Mouse (Mus musculus): ENCODE data around the gene Actn1. TPM values are rescaled to one million over a fixed set of nuclear protein-coding genes. Genes with fewer than 3 reads are reported as not detected.
A peak's percentile ranks its signal among the peaks of the same experiment; 100 is the strongest.

Actn1 gene
- polyA plus RNA-seq, 1 experiment from 2014 or later, result 7.3 TPM

GRCm38 (mm10) chr12:80168178-80168686 is 91.9 kb downstream of the Actn1 start:
- Histone ChIP-seq H3K27ac (0 out of 2 replicates have a peak overlapping the region, but pooled peaks have one; percentile 47), H3K36me3 (peaks cover 19% of the 10 kb centered on the region; the same call in 1 of the 2 replicates), H3K9me3 (replicated peaks) (no peaks in the 10 kb centered on the region), H3K9ac (peak overlapping the region; percentile 60), H3K4me3 (replicated peaks) (peak overlapping the region; percentile 66), H3K4me2 (peak overlapping the region; percentile 58), H3K4me1 (replicated peaks) (0 out of 2 replicates have a peak, but pooled peaks cover 3% of the 10 kb centered on the region), H3K27me3 (no peaks in the 10 kb centered on the region)
- WGBS (ENCODE audit: insufficient replicate concordance), result 30% methylated on average over 35 of the region's 35 CpGs
- ATAC-seq (ENCODE audit: low read depth) (peak; percentile 77), DNase-seq (peak; percentile 69)

GRCm38 (mm10) chr12:80167321-80167720 is 92.8 kb downstream of the Actn1 start:
- Histone ChIP-seq H3K4me2 (no peak overlapping the region), H3K4me3 (replicated peaks) (no peak overlapping the region), H3K27ac (no peak overlapping the region), H3K9ac (no peak overlapping the region), H3K9me3 (replicated peaks) (no peaks in the 10 kb centered on the region), H3K36me3 (peaks cover 13% of the 10 kb centered on the region; the same call in 1 of the 2 replicates), H3K27me3 (no peaks in the 10 kb centered on the region), H3K4me1 (replicated peaks) (0 out of 2 replicates have a peak, but pooled peaks cover 3% of the 10 kb centered on the region)
- no peak for DNase-seq
- ATAC-seq (ENCODE audit: low read depth), result no peak
- 86% methylated on average over 3 of the region's 3 CpGs for WGBS (ENCODE audit: insufficient replicate concordance)

- ATAC-seq (ENCODE audit: low read depth), result no peak
- 85% methylated on average over 4 of the region's 4 CpGs for whole genome bisulfite sequencing (ENCODE audit: insufficient replicate concordance)
Observed at GRCm38 (mm10) chr12:80166651-80167050, 93.5 kb downstream of the Actn1 start.

GRCm38 (mm10) chr12:80164526-80164925 is 95.6 kb downstream of the Actn1 start:
- Histone ChIP-seq H3K27ac (no peak overlapping the region), H3K9ac (no peak overlapping the region), H3K4me3 (replicated peaks) (no peak overlapping the region), H3K27me3 (no peaks in the 10 kb centered on the region), H3K4me2 (no peak overlapping the region), H3K9me3 (replicated peaks) (no peaks in the 10 kb centered on the region), H3K4me1 (replicated peaks) (0 out of 2 replicates have a peak, but pooled peaks cover 3% of the 10 kb centered on the region), H3K36me3 (no peaks in the 10 kb centered on the region; the same call in 1 of the 2 replicates)
- 80% methylated on average over 8 of the region's 8 CpGs for WGBS (ENCODE audit: insufficient replicate concordance)
- no peak for ATAC-seq (ENCODE audit: low read depth)
- DNase-seq, result no peak

More at GRCm38 (mm10) chr12:80166651-80167050, 93.5 kb downstream of the Actn1 start:
- no peak overlapping the region for H3K27ac ChIP-seq
- DNase-seq, result no peak
- no peak overlapping the region for H3K4me3 ChIP-seq (replicated peaks)
- no peaks in the 10 kb centered on the region for H3K9me3 ChIP-seq (replicated peaks)
- H3K9ac ChIP-seq, result no peak overlapping the region
- H3K27me3 ChIP-seq, result no peaks in the 10 kb centered on the region
- 0 out of 2 replicates have a peak, but pooled peaks cover 3% of the 10 kb centered on the region for H3K4me1 ChIP-seq (replicated peaks)
- peaks cover 13% of the 10 kb centered on the region; the same call in 1 of the 2 replicates for H3K36me3 ChIP-seq
- no peak overlapping the region for H3K4me2 ChIP-seq

- Histone ChIP-seq H3K4me3 (replicated peaks) (no peak overlapping the region), H3K9me3 (replicated peaks) (no peaks in the 10 kb centered on the region), H3K27me3 (no peaks in the 10 kb centered on the region), H3K27ac (no peak overlapping the region), H3K36me3 (no peaks in the 10 kb centered on the region; the same call in 1 of the 2 replicates), H3K4me1 (replicated peaks) (peaks cover 5% of the 10 kb centered on the region; the same call in 1 of the 2 replicates), H3K4me2 (no peak overlapping the region), H3K9ac (no peak overlapping the region)
- WGBS (ENCODE audit: insufficient replicate concordance), result 76% methylated on average over 3 of the region's 3 CpGs
- ATAC-seq (ENCODE audit: low read depth), result no peak
- no peak for DNase-seq
Observed at GRCm38 (mm10) chr12:80162448-80162847, 97.7 kb downstream of the Actn1 start.

GRCm38 (mm10) chr12:80157675-80158074 is 102.5 kb downstream of the Actn1 start:
- DNase-seq (no peak), ATAC-seq (ENCODE audit: low read depth) (no peak)
- Histone ChIP-seq H3K4me1 (replicated peaks) (peaks cover 4% of the 10 kb centered on the region; the same call in 1 of the 2 replicates), H3K9me3 (replicated peaks) (0 out of 2 replicates have a peak, but pooled peaks cover 3% of the 10 kb centered on the region), H3K4me3 (replicated peaks) (no peak overlapping the region), H3K4me2 (peak overlapping the region; percentile 26; the same call in 1 of the 2 replicates), H3K27me3 (no peaks in the 10 kb centered on the region), H3K27ac (no peak overlapping the region), H3K9ac (no peak overlapping the region), H3K36me3 (no peaks in the 10 kb centered on the region)
- 3% methylated on average over 5 of the region's 5 CpGs for WGBS (ENCODE audit: insufficient replicate concordance)

- peaks cover 4% of the 10 kb centered on the region; the same call in 1 of the 2 replicates for H3K4me1 ChIP-seq (replicated peaks)
- no peak overlapping the region for H3K9ac ChIP-seq
- DNase-seq (peak; percentile 35), ATAC-seq (ENCODE audit: low read depth) (no peak)
- WGBS (ENCODE audit: insufficient replicate concordance), result 31% methylated on average over 10 of the region's 10 CpGs
- 0 out of 2 replicates have a peak, but pooled peaks cover 5% of the 10 kb centered on the region for H3K9me3 ChIP-seq (replicated peaks)
- H3K4me2 ChIP-seq, result peak overlapping the region; percentile 9; the same call in 1 of the 2 replicates
- H3K4me3 ChIP-seq (replicated peaks), result no peak overlapping the region
- H3K36me3 ChIP-seq, result no peaks in the 10 kb centered on the region
- H3K27me3 ChIP-seq, result no peaks in the 10 kb centered on the region
- H3K27ac ChIP-seq, result no peak overlapping the region
Observed at GRCm38 (mm10) chr12:80153687-80154326, 106.4 kb downstream of the Actn1 start.

- Histone ChIP-seq H3K4me2 (no peak overlapping the region), H3K9me3 (replicated peaks) (0 out of 2 replicates have a peak, but pooled peaks cover 5% of the 10 kb centered on the region), H3K9ac (no peak overlapping the region), H3K27ac (no peak overlapping the region), H3K4me3 (replicated peaks) (no peak overlapping the region), H3K27me3 (no peaks in the 10 kb centered on the region), H3K36me3 (no peaks in the 10 kb centered on the region), H3K4me1 (replicated peaks) (peaks cover 3% of the 10 kb centered on the region; the same call in 1 of the 2 replicates)
- ATAC-seq (ENCODE audit: low read depth) (no peak), DNase-seq (no peak)
- WGBS (ENCODE audit: insufficient replicate concordance), result 72% methylated on average over 6 of the region's 6 CpGs
Observed at GRCm38 (mm10) chr12:80153078-80153477, 107.1 kb downstream of the Actn1 start.

GRCm38 (mm10) chr12:80151821-80152220 is 108.3 kb downstream of the Actn1 start:
- Histone ChIP-seq H3K36me3 (no peaks in the 10 kb centered on the region), H3K27ac (no peak overlapping the region), H3K9me3 (replicated peaks) (0 out of 2 replicates have a peak, but pooled peaks cover 5% of the 10 kb centered on the region), H3K4me1 (replicated peaks) (peaks cover 2% of the 10 kb centered on the region), H3K9ac (no peak overlapping the region), H3K4me2 (no peak overlapping the region), H3K27me3 (no peaks in the 10 kb centered on the region), H3K4me3 (replicated peaks) (no peak overlapping the region)
- ATAC-seq (ENCODE audit: low read depth), result no peak
- 81% methylated on average over 6 of the region's 6 CpGs for WGBS (ENCODE audit: insufficient replicate concordance)
- no peak for DNase-seq

- peaks cover 9% of the 10 kb centered on the region for H3K4me1 ChIP-seq (replicated peaks)
- 22% methylated on average over 8 of the region's 8 CpGs for WGBS (ENCODE audit: insufficient replicate concordance)
- no peak overlapping the region for H3K9ac ChIP-seq
- H3K27ac ChIP-seq, result no peak overlapping the region
- H3K36me3 ChIP-seq, result no peaks in the 10 kb centered on the region
- peak overlapping the region; percentile 40 for H3K4me2 ChIP-seq
- H3K27me3 ChIP-seq, result no peaks in the 10 kb centered on the region
- H3K9me3 ChIP-seq (replicated peaks), result 0 out of 2 replicates have a peak, but pooled peaks cover 5% of the 10 kb centered on the region
- H3K4me3 ChIP-seq (replicated peaks), result peak overlapping the region; percentile 15; the same call in 1 of the 2 replicates
- peak; percentile 73 for ATAC-seq (ENCODE audit: low read depth)
- DNase-seq, result peak; percentile 69
Observed at GRCm38 (mm10) chr12:80150624-80151023, 109.5 kb downstream of the Actn1 start.

- no peak overlapping the region for H3K9ac ChIP-seq
- H3K36me3 ChIP-seq, result no peaks in the 10 kb centered on the region
- H3K27ac ChIP-seq, result no peak overlapping the region
- 0 out of 2 replicates have a peak, but pooled peaks cover 2% of the 10 kb centered on the region for H3K9me3 ChIP-seq (replicated peaks)
- DNase-seq, result no peak
- no peak overlapping the region for H3K4me3 ChIP-seq (replicated peaks)
- peaks cover 9% of the 10 kb centered on the region for H3K4me1 ChIP-seq (replicated peaks)
- WGBS (ENCODE audit: insufficient replicate concordance), result 73% methylated on average over 11 of the region's 11 CpGs
- no peak overlapping the region for H3K4me2 ChIP-seq
- ATAC-seq (ENCODE audit: low read depth), result no peak
- no peaks in the 10 kb centered on the region for H3K27me3 ChIP-seq
Observed at GRCm38 (mm10) chr12:80147563-80148214, 112.5 kb downstream of the Actn1 start.

Data from liver, embryonic 13.5 days (tissue).